Mouse (Mus musculus) brain, embryonic 14.5 days (tissue): ENCODE measurements around the gene Card9.

Source experiments
- CTCF ChIP-seq: fragments of 200-500 bp; IDR thresholded peaks from 2 replicates; pipeline ENCODE4 v1.5.1; 2012; ENCODE audit warnings: inconsistent platforms, mild to moderate bottlenecking, moderate library complexity, borderline replicate concordance; ENCODE audit not compliant: insufficient read depth, insufficient read length; ENCODE audit errors: extremely low read depth
- POLR2A ChIP-seq: fragments of 200-500 bp; IDR thresholded peaks from 2 replicates; pipeline ENCODE4 v1.6.1; 2012; ENCODE audit warnings: mild to moderate bottlenecking, inconsistent platforms, borderline replicate concordance; ENCODE audit not compliant: poor library complexity, insufficient read depth, insufficient read length, severe bottlenecking; ENCODE audit errors: extremely low read depth

- no peak for TF ChIP-seq CTCF
- no peak for TF ChIP-seq POLR2A
Observed at GRCm38 (mm10) chr2:26362991-26363390, 2.3 kb upstream of the Card9 start.
